Mouse (Mus musculus) stomach, postnatal 0 days (tissue): ENCODE data around the gene Cpsf4l.

Source experiments
- CTCF ChIP-seq: IDR thresholded peaks from 2 replicates; pipeline ENCODE4 v1.5.1; 2016; ENCODE audit warnings: antibody characterized with exemption, low read depth, mild to moderate bottlenecking, moderate library complexity
- EP300 ChIP-seq: optimal IDR thresholded peaks from 2 replicates; pipeline ENCODE3; 2016; ENCODE audit warnings: antibody characterized with exemption

DNA sequence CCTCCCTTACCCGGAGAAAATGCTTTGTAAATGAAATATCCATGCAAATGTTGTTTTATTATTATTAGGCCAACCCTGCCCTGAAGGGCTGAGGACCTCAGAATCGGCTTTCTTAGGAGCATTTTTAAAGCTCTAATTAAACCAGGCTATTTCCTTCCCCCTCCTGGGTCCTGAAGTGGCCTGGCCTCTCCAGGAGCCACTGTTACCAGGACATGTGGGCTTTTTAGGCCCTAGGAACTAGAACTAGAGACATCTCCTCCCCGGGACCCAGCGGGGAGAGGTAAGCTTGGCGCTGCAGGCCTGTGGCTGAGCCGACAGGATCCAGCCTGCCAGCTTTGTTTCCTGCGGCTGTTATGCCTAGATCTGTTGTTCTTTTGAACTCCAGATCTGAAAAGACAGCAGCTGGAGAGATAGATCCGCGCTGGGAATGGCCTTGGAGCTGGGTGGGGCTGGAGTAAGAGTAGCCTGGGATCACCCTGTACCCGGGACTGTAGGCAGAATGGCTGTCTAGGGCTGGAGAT, 500 bp upstream of the Cpsf4l start:
- TF ChIP-seq CTCF (no peak), EP300 (no peak)
